Mouse (Mus musculus) limb, embryonic 14.5 days (tissue): Measurements from ENCODE around the gene Ywhae. TPM values are rescaled to one million over a fixed set of nuclear protein-coding genes. Genes with fewer than 3 reads are reported as not detected.

ENCODE experiments used
- ATAC-seq: fragments of 200-750 bp; cut with Nextera tagmentation; 2 replicates; pipeline ENCODE4 v1.8.0; 2017; ENCODE audit warnings: low read depth, moderate number of reproducible peaks, moderate TSS enrichment; ENCODE audit not compliant: low FRiP score
- DNase-seq: peaks from one replicate; pipeline ENCODE4 v3.0.0-alpha.2; 2015; ENCODE audit warnings: low spot score
- H3K27ac ChIP-seq: fragments of 300-500 bp; sonication (generic); replicated peaks from 2 replicates; pipeline ENCODE4 v1.5.1; 2014; ENCODE audit warnings: low read depth, mild to moderate bottlenecking, low read length, moderate library complexity, mixed read lengths
- H3K27me3 ChIP-seq: fragments of 300-500 bp; sonication (generic); 2 replicates; pipeline ENCODE4 v1.6.1; 2014; ENCODE audit warnings: low read length, mixed read lengths; ENCODE audit not compliant: control insufficient read depth, insufficient read depth
- H3K36me3 ChIP-seq: fragments of 300-500 bp; sonication (generic); 2 replicates; pipeline ENCODE4 v1.6.1; 2014; ENCODE audit warnings: mild to moderate bottlenecking, low read length, moderate library complexity, mixed read lengths; ENCODE audit not compliant: control insufficient read depth, insufficient read depth
- H3K4me1 ChIP-seq: fragments of 300-500 bp; sonication (generic); 2 replicates; pipeline ENCODE4 v1.6.1; 2014; ENCODE audit warnings: antibody characterized with exemption, low read length, mixed read lengths; ENCODE audit not compliant: control insufficient read depth, insufficient read depth
- H3K4me2 ChIP-seq: fragments of 300-500 bp; sonication (generic); replicated peaks from 2 replicates; pipeline ENCODE4 v1.6.1; 2014; ENCODE audit warnings: low read depth, mild to moderate bottlenecking, low read length, moderate library complexity; ENCODE audit not compliant: severe bottlenecking
- H3K4me3 ChIP-seq: fragments of 300-500 bp; sonication (generic); replicated peaks from 2 replicates; pipeline ENCODE4 v1.5.1; 2014; ENCODE audit warnings: low read length
- H3K9ac ChIP-seq: fragments of 300-500 bp; sonication (generic); 2 replicates; pipeline ENCODE4 v1.6.1; 2014; ENCODE audit warnings: mild to moderate bottlenecking, low read depth, low read length, moderate library complexity; ENCODE audit not compliant: severe bottlenecking
- H3K9me3 ChIP-seq: fragments of 300-500 bp; sonication (generic); 2 replicates; pipeline ENCODE4 v1.6.1; 2016; ENCODE audit warnings: low read length; ENCODE audit not compliant: control insufficient read depth
- POLR2A ChIP-seq: fragments of 200-500 bp; IDR thresholded peaks from 2 replicates; pipeline ENCODE4 v1.8.0; 2012; ENCODE audit warnings: inconsistent platforms, mild to moderate bottlenecking, moderate library complexity, borderline replicate concordance; ENCODE audit not compliant: insufficient read depth, insufficient read length; ENCODE audit errors: extremely low read depth
- WGBS: fragments of 180-500 bp; shearing (Covaris S2); extraction: QIAGEN DNeasy Blood & Tissue Kit; methylation state at CpG from one replicate; pipeline ENCODE4 v1.1.7; 2014; 5-methylcytosine and 5-hydroxymethylcytosine counted together
- polyA plus RNA-seq, 2 experiments: library from polyadenylated mRNA; depleted of rRNA in 1 of 2; stranded (reverse) in 1 of 2; unstranded in 1 of 2; fragments of >200 nt; fragmentation: Nextera tagmentation in 1 of 2; extraction: Ambion mirVana in 1 of 2; gene quantifications; 2 replicates each; pipeline versions ENCODE4 v1.2.1 to v1.2.3; 2012 to 2014

Gene Ywhae
- polyA plus RNA-seq (2012; rRNA removed), result 561 and 629 TPM in 2 replicates
- polyA plus RNA-seq (2014; fragmentation: Nextera tagmentation; extraction: Ambion mirVana), result 772 and 815 TPM in 2 replicates

DNA sequence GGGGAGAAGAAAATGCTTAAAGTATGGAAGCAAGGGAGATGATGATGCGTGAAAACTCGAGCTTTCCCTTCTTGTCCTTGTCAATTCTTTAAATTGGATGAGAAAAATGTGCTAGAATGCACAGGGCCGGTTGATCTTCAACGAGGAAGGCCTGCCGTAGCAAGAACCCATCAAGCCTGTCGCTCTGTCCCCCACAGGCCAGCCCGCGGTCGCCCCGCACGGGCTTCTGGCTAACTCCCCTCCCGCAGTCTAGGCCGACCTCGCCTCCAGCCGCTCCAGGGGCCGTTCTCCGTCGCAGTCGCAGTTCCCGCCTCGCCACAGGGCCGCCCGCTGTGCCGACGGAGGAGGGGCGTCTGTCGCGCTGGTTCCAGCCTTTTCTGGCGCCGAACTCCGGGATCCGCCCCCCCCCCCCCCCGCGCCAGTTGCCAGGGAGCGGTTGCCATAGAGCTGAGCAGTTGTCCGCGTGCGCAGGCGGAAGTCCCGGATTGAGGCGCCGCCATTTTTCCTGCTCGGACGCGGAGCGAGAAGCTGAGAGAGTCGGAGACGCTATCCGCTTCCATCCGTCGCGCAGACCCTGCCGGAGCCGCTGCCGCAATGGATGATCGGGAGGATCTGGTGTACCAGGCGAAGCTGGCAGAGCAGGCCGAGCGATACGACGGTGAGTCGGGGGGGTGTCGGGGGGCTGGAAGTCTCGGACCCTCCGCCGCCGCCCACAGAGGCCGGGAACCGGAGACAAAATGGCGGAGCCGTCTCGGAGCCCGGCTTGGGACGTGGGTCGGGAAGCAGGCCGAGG is at the start of gene Ywhae:
TSS of gene Ywhae (plus strand) at position 436 of the 793 bp plus-strand sequence.
- Histone ChIP-seq H3K4me1 (peaks cover 29% of the 10 kb centered on the region), H3K36me3 (no peaks in the 10 kb centered on the region; the same call in 1 of the 2 replicates), H3K27me3 (no peaks in the 10 kb centered on the region), H3K27ac (peak within 1 kb of the TSS; percentile 97), H3K4me2 (peak within 1 kb of the TSS; percentile 85), H3K9me3 (no peaks in the 10 kb centered on the region), H3K4me3 (peak within 1 kb of the TSS; percentile 83), H3K9ac (peak within 1 kb of the TSS; percentile 99)
- under 1% methylated on average over 46 of the region's 76 CpGs for WGBS
- ATAC-seq (peak; percentile 93), DNase-seq (peak; percentile 94)
- peak; percentile 91; the same call in 1 of the 2 replicates for TF ChIP-seq POLR2A

GRCm38 (mm10) chr11:75684462-75684861 is 48.2 kb upstream of the Ywhae start:
- Histone ChIP-seq H3K9ac (no peak overlapping the region), H3K4me2 (no peak overlapping the region), H3K36me3 (peaks cover 17% of the 10 kb centered on the region), H3K9me3 (no peaks in the 10 kb centered on the region), H3K4me3 (no peak overlapping the region), H3K4me1 (peaks cover 11% of the 10 kb centered on the region; the same call in 1 of the 2 replicates), H3K27ac (no peak overlapping the region), H3K27me3 (no peaks in the 10 kb centered on the region)
- no peak for ATAC-seq
- TF ChIP-seq POLR2A, result no peak
- DNase-seq, result no peak
- WGBS, result 81% methylated on average over 5 of the region's 5 CpGs

GRCm38 (mm10) chr11:75684956-75685355 is 47.7 kb upstream of the Ywhae start:
- no peak for TF ChIP-seq POLR2A
- 64% methylated on average over 2 of the region's 2 CpGs for WGBS
- H3K27ac ChIP-seq, result no peak overlapping the region
- peaks cover 11% of the 10 kb centered on the region; the same call in 1 of the 2 replicates for H3K4me1 ChIP-seq
- H3K4me2 ChIP-seq, result no peak overlapping the region
- DNase-seq, result no peak
- H3K36me3 ChIP-seq, result peaks cover 17% of the 10 kb centered on the region
- H3K9me3 ChIP-seq, result no peaks in the 10 kb centered on the region
- no peak overlapping the region for H3K9ac ChIP-seq
- ATAC-seq, result no peak
- H3K4me3 ChIP-seq, result no peak overlapping the region
- no peaks in the 10 kb centered on the region for H3K27me3 ChIP-seq

DNA sequence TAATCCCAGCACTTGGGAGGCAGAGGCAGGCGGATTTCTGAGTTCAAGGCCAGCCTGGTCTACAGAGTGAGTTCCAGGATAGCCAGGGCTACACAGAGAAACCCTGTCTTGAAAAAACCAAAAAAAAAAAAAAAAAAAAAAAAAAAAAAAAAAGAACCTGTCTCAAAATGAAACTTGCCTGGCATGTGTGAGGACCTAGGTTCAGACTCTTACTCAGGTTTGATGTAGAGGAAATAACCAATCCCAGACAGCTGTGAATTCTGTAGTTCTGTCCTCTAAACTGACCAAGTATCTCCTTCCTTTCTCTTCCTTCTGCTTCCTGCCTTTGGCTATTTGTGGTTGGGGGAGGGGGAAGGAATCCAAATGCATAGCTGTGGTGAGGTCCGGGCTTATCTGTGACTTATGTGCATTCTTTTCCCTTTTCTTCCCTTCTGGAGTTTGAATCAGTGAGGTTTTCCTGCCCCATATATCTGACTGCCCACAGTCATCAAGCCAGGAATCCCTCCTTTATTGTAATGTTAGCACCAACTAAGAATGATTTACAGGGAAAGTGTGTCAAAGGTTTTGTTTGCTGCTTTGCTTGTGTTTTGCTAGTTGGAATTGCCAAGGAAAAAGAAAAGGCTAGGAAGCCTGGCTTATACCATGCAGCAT is 45.2 kb upstream of the Ywhae start:
- DNase-seq (no peak), ATAC-seq (no peak)
- H3K9me3 ChIP-seq, result no peaks in the 10 kb centered on the region
- WGBS, result 69% methylated on average over 2 of the region's 2 CpGs
- H3K4me2 ChIP-seq, result no peak overlapping the region
- H3K27me3 ChIP-seq, result no peaks in the 10 kb centered on the region
- H3K9ac ChIP-seq, result no peak overlapping the region
- TF ChIP-seq POLR2A, result no peak
- peaks cover 28% of the 10 kb centered on the region for H3K36me3 ChIP-seq
- no peaks in the 10 kb centered on the region for H3K4me1 ChIP-seq
- H3K27ac ChIP-seq, result no peak overlapping the region
- no peak overlapping the region for H3K4me3 ChIP-seq

- no peaks in the 10 kb centered on the region for H3K4me1 ChIP-seq
- WGBS, result 86% methylated on average over 2 of the region's 2 CpGs
- no peak overlapping the region for H3K4me3 ChIP-seq
- no peak overlapping the region for H3K27ac ChIP-seq
- H3K27me3 ChIP-seq, result no peaks in the 10 kb centered on the region
- DNase-seq, result no peak
- no peak overlapping the region for H3K4me2 ChIP-seq
- TF ChIP-seq POLR2A, result no peak
- no peak for ATAC-seq
- H3K9me3 ChIP-seq, result no peaks in the 10 kb centered on the region
- H3K36me3 ChIP-seq, result peaks cover 31% of the 10 kb centered on the region
- H3K9ac ChIP-seq, result no peak overlapping the region
Measured at GRCm38 (mm10) chr11:75688132-75688531, 44.5 kb upstream of the Ywhae start.
